Mouse (Mus musculus) olfactory bulb, adult 2 months (tissue): Measurements from ENCODE around the gene Plekha6. TPM values are rescaled to one million over a fixed set of nuclear protein-coding genes. Genes with fewer than 3 reads are reported as not detected.

Experiments
- H3K27ac ChIP-seq: fragments of 200-500 bp; 2 replicates; pipeline ENCODE4 v1.5.1; 2012; ENCODE audit warnings: low read depth, low read length; ENCODE audit not compliant: insufficient read depth
- H3K4me1 ChIP-seq: fragments of 200-500 bp; 2 replicates; pipeline ENCODE4 v1.6.1; 2012; ENCODE audit warnings: low read length; ENCODE audit not compliant: control insufficient read depth, insufficient read depth
- H3K4me3 ChIP-seq: fragments of 200-500 bp; 2 replicates; pipeline ENCODE4 v1.5.1; 2012; ENCODE audit warnings: mild to moderate bottlenecking, low read depth, low read length, moderate library complexity; ENCODE audit not compliant: insufficient read depth
- CTCF ChIP-seq: fragments of 200-500 bp; IDR thresholded peaks from 2 replicates; pipeline ENCODE4 v1.5.1; 2012; ENCODE audit warnings: low read depth, mild to moderate bottlenecking, low read length, moderate library complexity; ENCODE audit not compliant: insufficient read depth
- POLR2A ChIP-seq: fragments of 200-500 bp; IDR thresholded peaks from 2 replicates; pipeline ENCODE4 v1.6.1; 2012; ENCODE audit warnings: mild to moderate bottlenecking, low read depth, low read length, moderate library complexity; ENCODE audit not compliant: insufficient read depth
- whole genome bisulfite sequencing: fragments of 180-500 bp; shearing (Covaris S2); methylation state at CpG from one replicate; pipeline ENCODE4 v1.1.7; 2018; 5-methylcytosine and 5-hydroxymethylcytosine counted together
- polyA plus RNA-seq: library from polyadenylated mRNA; stranded (reverse); fragments of >200 nt; gene quantifications from 2 replicates; pipeline ENCODE4 v1.2.4, GENCODE M21; 2012; ENCODE audit warnings: low replicate concordance; ENCODE audit not compliant: missing spikeins, insufficient read depth, insufficient read length

The Plekha6 gene
- polyA plus RNA-seq, 1 experiment, result not detected

DNA sequence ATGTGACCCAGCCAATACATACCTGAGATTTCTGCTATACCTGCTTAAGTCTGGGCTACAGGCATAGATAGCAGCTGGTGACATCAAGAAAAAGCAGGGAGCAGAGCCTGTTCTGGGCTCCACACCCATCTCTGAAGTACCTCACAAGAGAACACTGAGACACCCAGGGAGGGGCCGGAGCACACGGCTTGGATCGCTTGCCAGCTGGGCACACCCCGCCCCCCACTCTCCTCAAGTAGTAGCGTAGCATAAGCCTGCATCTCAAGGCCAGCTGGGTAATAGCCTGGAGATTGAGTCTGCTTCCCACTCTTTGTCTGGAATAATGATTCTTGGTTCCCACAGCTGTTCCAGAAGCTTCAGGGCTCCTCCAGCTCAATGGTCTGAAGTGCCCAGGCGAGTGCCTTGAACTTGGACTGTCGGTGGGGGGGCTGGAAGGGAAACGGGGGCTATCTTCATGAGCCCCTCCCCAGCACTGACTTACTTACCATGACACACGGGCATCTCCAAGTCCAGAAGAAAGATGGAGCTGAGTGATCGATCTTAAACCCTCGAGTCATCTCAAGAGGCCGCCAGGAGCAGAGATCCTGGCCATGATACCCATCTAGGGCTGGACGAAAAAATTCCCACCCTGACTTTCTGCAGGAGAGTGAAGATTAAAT is 157.4 kb downstream of the Plekha6 start, which contains the start of gene Kiss1:
Gene Kiss1 (plus strand): TSS at position 609 of the 659 bp plus-strand sequence.
- Histone ChIP-seq H3K4me3 (no peak within 1 kb of the TSS), H3K4me1 (0 out of 2 replicates have a peak, but pooled peaks cover 9% of the 10 kb centered on the region), H3K27ac (no peak within 1 kb of the TSS)
- no peak for TF ChIP-seq CTCF
- TF ChIP-seq POLR2A, result no peak
- WGBS, result 64% methylated on average over 13 of the region's 13 CpGs

DNA sequence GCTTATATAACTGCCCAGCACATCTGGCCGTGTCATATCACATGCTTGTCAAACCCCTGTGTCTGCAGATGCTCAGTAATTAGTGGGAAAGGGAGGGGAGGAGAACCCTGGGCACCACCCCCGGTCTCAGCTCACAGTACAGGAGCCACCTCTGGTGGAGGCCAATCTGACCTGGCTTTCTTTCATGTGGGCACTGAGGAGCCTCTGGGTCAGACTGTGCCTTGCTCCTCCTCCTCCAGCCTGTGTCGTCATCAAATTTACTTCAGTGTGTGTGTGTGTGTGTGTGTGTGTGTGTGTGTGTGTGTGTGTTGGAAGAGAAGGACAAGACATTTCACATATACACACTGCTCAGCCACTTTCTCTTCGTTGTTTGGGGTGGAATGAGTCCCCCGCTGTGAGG is 159.3 kb downstream of the Plekha6 start:
- no peak overlapping the region for H3K27ac ChIP-seq
- H3K4me3 ChIP-seq, result no peak overlapping the region
- TF ChIP-seq POLR2A (no peak), CTCF (no peak)
- WGBS, result 58% methylated on average over 5 of the region's 5 CpGs
- 0 out of 2 replicates have a peak, but pooled peaks cover 9% of the 10 kb centered on the region for H3K4me1 ChIP-seq

DNA sequence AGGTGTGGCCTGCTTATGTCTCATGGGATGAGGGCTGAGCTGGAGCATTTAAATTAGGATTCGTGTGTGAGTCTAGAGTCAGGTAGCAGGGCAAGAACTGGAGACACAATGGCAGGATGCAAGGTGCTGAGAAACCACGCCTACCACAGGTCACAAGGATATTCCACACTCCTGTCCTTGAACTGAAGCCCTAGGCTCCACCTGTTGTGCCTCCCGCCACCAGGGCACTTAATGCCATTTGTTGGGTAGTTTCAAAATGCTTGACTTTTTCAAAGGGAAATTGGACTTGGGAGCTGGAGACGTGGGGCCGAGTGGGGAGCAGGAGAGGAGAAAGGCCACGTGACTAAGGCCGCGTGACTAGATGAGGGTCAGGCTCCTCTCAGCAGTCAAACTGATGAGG is 161.9 kb downstream of the Plekha6 start:
- TF ChIP-seq CTCF, result no peak
- no peak for TF ChIP-seq POLR2A
- Histone ChIP-seq H3K27ac (no peak overlapping the region), H3K4me1 (peaks cover 16% of the 10 kb centered on the region; the same call in 1 of the 2 replicates), H3K4me3 (no peak overlapping the region)
- 94% methylated on average over 8 of the region's 8 CpGs for WGBS

DNA sequence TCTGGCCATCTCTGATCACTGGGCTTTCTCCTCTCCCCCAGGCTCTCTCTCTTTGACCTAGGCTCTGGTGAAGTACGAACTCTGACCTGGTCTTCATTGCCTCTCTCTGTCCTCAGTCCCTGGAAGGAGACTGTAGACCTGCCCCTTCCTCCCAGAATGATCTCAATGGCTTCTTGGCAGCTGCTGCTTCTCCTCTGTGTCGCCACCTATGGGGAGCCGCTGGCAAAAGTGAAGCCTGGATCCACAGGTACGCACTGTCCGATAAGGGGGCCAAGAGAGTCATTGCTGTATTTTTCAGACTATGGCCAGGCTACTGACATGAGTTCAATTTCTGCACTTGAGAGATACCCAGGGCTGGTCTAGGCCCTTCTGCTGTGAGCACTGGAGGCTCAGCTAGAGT is 163.1 kb downstream of the Plekha6 start:
- TF ChIP-seq POLR2A (no peak), CTCF (no peak)
- Histone ChIP-seq H3K4me1 (peaks cover 7% of the 10 kb centered on the region), H3K27ac (no peak overlapping the region), H3K4me3 (no peak overlapping the region)
- 84% methylated on average over 5 of the region's 5 CpGs for WGBS

DNA sequence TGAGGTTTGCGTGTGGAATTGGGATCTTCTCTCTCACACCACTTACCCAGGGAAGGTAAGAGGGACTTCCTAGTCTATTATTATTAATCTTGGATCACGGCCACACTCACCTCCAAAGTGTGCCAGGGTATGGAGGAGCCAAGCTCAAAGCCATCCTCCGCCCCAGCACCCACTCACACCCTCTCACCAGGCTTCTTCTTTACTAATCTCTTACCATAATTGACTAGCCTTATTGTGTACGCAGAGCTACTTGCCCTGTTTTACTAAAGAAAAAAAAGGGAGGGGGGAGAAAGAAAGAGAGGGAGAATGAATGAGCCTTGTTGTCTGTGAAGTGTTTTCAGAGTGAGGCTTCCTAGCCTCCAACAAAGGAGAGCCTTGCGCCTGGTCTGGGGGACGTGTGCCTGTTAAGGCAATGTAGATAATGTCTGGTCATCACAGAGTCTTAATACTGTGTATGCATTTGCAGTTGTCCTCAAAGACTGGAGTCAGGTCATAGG is 164.3 kb downstream of the Plekha6 start:
- WGBS, result 73% methylated on average over 6 of the region's 6 CpGs
- H3K4me1 ChIP-seq, result peaks cover 7% of the 10 kb centered on the region
- no peak overlapping the region for H3K4me3 ChIP-seq
- no peak overlapping the region for H3K27ac ChIP-seq
- TF ChIP-seq POLR2A (no peak), CTCF (no peak)

DNA sequence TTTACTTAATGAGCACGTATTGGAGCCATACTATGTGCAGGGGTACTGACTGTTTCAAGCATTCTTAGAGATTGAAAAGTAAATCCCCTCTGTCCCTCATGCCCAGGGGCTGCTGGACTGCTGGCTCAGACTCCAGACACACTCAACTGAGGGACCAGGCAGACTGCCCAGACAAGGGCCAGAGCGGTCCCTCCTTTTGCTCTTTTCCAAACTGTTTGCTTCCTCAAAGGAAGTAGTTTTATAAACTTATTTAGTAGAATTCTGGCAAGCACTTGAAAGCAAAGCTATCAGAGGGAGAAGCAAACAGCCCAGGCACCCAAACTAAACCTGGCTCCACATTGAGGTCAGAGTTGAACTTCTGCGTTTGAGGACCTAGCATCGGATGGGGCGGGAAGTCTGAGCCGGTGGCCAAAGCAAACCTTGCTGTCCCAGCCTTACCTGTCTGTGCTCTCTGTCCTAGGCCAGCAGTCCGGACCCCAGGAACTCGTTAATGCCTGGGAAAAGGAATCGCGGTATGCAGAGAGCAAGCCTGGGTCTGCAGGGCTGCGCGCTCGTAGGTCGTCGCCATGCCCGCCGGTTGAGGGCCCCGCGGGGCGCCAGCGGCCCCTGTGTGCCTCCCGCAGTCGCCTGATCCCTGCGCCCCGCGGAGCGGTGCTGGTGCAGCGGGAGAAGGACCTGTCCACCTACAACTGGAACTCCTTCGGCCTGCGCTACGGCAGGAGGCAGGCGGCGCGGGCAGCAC is 165.1 kb downstream of the Plekha6 start:
- no peak overlapping the region for H3K4me3 ChIP-seq
- no peak overlapping the region for H3K27ac ChIP-seq
- H3K4me1 ChIP-seq, result peaks cover 7% of the 10 kb centered on the region
- WGBS, result 23% methylated on average over 34 of the region's 34 CpGs
- no peak for TF ChIP-seq CTCF

DNA sequence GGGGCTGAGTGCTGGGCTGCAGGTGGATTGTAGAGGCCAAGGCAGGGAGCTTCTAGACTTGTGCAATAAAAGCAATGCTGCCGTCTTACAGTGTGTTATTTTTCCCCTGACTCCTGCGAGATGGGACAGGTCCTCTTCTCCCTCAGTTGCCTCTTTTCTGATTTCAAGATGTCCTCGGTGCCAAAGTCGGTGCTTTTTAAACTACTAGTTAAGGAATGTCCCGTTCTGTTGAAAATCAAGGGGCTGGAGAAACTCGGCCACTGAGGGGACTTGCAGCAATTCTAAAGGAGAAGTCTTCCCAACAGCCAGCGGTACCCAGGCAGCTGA is 165.6 kb downstream of the Plekha6 start:
- 53% methylated on average over 7 of the region's 7 CpGs for WGBS
- peaks cover 7% of the 10 kb centered on the region for H3K4me1 ChIP-seq
- no peak overlapping the region for H3K4me3 ChIP-seq
- TF ChIP-seq POLR2A, result no peak
- TF ChIP-seq CTCF, result no peak
- no peak overlapping the region for H3K27ac ChIP-seq

DNA sequence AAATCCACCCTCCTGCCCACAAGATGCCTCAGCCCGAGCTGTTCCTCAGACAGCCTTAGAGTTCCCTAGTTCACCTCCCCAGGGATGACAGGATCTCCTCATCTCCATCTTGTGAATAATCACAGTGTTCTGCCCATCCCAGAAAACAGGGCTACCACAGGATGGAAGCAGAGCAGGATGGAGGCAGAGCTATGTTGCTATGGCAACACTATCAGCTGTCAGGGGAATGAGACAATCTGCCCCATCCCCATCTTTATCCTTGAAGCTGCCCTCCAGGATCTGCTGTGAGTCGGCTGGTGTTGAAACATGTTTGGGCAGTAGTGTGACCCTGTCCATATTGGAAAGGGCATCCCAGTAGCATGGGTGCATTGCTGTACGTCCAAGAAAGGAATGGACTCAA is 167.1 kb downstream of the Plekha6 start:
- WGBS, result 65% methylated on average over 3 of the region's 3 CpGs
- no peak overlapping the region for H3K27ac ChIP-seq
- peaks cover 7% of the 10 kb centered on the region for H3K4me1 ChIP-seq
- TF ChIP-seq POLR2A, result no peak
- TF ChIP-seq CTCF, result no peak
- no peak overlapping the region for H3K4me3 ChIP-seq

DNA sequence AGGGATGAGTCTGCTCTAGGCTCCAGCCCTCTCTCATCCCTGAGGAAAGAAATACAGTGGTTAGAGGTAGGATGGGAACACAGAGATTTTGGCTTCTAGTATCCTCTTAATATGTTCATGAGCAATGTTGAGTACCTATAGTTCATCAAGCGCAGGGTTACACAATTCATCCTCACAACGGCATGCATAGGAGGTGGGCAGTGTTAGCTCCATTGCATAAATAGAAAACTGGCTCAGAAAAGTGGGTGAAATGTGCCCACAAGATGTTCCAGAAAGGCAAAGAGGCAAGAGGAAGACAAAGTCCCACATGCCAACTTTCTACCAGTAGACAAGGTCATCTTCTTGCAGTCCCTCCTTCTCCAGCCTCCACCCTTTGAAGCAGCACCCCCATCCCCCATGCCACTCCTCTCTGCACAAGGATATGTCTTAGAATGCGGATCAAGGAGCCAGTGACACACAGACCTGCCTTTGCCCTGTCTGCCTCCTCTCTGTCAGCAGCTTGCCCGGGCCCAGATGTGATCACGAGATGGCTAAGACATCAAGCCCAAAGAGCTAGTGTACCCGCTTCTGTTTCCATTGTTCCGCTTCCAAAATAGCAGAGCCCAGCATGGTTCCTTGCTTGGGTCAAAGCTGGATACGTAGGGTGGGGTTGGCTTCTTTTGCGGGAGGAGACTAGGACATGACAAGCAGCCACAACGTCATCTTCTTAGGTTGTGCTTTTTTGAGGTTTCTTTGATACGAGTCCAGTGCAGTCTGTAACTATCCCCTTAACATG is 168.8 kb downstream of the Plekha6 start:
- Histone ChIP-seq H3K4me1 (peaks cover 7% of the 10 kb centered on the region), H3K27ac (no peak overlapping the region), H3K4me3 (no peak overlapping the region)
- no peak for TF ChIP-seq CTCF
- 93% methylated on average over 11 of the region's 11 CpGs for WGBS
